Mouse (Mus musculus) bone marrow macrophage, adult 2 months (primary cell): ENCODE data around the gene Fndc3b. TPM values are rescaled to one million over a fixed set of nuclear protein-coding genes. Genes with fewer than 3 reads are reported as not detected.
A peak's percentile ranks its signal among the peaks of the same experiment; 100 is the strongest.

Source experiments
- H3K27ac ChIP-seq: 2 replicates; pipeline ENCODE4 v1.5.1; 2012; ENCODE audit warnings: low read depth, low read length; ENCODE audit not compliant: insufficient read depth
- H3K4me1 ChIP-seq: 2 replicates; pipeline ENCODE4 v1.6.1; 2012; ENCODE audit warnings: low read length; ENCODE audit not compliant: control insufficient read depth, insufficient read depth
- H3K4me3 ChIP-seq: 2 replicates; pipeline ENCODE4 v1.5.1; 2012; ENCODE audit warnings: mild to moderate bottlenecking, low read length, moderate library complexity; ENCODE audit not compliant: insufficient read depth
- CTCF ChIP-seq: IDR thresholded peaks from 2 replicates; pipeline ENCODE4 v1.5.1; 2012; ENCODE audit warnings: low read depth, mild to moderate bottlenecking, low read length, moderate library complexity
- POLR2A ChIP-seq: IDR thresholded peaks from 2 replicates; pipeline ENCODE4 v1.6.1; 2012; ENCODE audit warnings: mild to moderate bottlenecking, low read depth, low read length, borderline replicate concordance
- polyA plus RNA-seq: library from polyadenylated mRNA; stranded (reverse); fragments of >200 nt; gene quantifications from 2 replicates; pipeline ENCODE4 v1.2.4, GENCODE M21; 2012; ENCODE audit not compliant: missing spikeins, insufficient read depth, insufficient read length

Fndc3b gene
- polyA plus RNA-seq = 30.8 and 33.8 TPM in 2 replicates

GRCm38 (mm10) chr3:27710648-27711428 lies at the start of gene Fndc3b:
TSS of gene Fndc3b (minus strand) at chr3:27711307.
- TF ChIP-seq POLR2A (0 out of 2 replicates have a peak, but pooled peaks have one; percentile 7), CTCF (no peak)
- Histone ChIP-seq H3K4me1 (peaks cover 19% of the 10 kb centered on the region), H3K4me3 (peak within 1 kb of the TSS; percentile 90), H3K27ac (peak within 1 kb of the TSS; percentile 78)

DNA sequence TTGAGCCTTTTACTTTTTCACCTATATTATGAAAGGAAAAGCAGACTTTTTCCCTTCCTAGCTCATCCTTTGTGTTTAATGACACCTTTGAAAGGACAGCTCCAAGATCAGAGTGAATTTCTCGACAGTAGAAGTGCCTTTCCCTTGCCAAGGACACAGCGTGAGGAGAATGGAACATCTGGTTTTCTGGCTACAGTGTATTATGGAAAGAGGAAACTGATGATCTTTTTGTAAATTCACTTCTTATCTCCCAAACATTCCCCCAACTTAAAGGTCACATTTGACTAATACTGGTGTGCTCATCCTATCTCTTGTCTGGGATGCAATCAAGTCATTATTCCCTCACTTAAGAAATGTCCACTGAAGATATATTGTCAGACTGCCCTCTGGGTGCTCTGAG lies 49.2 kb upstream of the Fndc3b start:
- TF ChIP-seq CTCF (no peak), POLR2A (no peak)
- H3K27ac ChIP-seq = no peak overlapping the region
- no peaks in the 10 kb centered on the region for H3K4me1 ChIP-seq
- no peak overlapping the region for H3K4me3 ChIP-seq

- TF ChIP-seq CTCF = no peak
- TF ChIP-seq POLR2A = no peak
- Histone ChIP-seq H3K27ac (no peak overlapping the region), H3K4me3 (no peak overlapping the region), H3K4me1 (no peaks in the 10 kb centered on the region)
Measured at GRCm38 (mm10) chr3:27758976-27759375, 47.9 kb upstream of the Fndc3b start.

- Histone ChIP-seq H3K27ac (peak overlapping the region; percentile 42), H3K4me1 (peaks cover 15% of the 10 kb centered on the region), H3K4me3 (no peak overlapping the region)
- TF ChIP-seq POLR2A (no peak), CTCF (no peak)
Measured at GRCm38 (mm10) chr3:27751657-27752056, 40.5 kb upstream of the Fndc3b start.

DNA sequence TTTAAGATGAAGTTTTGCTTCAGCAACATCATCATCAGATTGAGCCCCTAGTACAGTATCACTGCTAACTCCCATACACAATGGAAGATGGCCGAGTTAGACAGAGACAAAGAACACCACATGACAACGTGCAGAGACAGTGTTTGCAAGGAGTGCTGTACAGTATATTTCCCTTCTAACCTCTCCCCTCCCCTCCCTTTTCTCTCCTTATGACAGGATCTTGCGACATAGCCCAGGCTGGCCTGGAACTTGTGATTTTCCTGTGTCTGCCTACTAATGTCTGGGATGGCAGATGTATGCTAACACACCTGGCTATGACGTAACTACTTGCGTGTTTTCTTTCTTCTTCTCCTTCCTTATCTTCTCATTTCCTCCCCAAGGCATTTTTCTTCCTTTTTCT lies 40.0 kb upstream of the Fndc3b start:
- no peak overlapping the region for H3K4me3 ChIP-seq
- H3K27ac ChIP-seq = peak overlapping the region; percentile 42
- H3K4me1 ChIP-seq = peaks cover 15% of the 10 kb centered on the region
- TF ChIP-seq POLR2A = no peak
- TF ChIP-seq CTCF = no peak

DNA sequence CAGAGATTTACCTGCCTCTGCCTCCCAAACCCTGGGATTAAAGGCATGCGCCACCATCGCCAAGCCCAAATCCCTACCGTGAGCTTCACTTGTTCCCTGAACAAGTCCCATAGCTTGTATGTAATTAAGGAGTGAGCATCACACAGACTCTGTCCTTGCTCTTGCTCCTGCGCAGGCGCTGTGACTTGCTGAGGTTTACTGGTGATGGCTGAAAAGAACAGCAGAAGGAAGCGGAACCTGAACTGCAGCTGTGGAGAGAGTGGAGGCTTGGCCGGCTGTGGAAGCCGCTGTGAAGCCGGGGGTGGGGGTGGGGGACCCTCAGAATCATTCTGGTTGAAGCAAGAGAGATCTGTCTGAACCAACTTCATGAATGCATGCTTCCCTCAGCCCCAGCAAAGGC lies 34.5 kb upstream of the Fndc3b start:
- TF ChIP-seq POLR2A = no peak
- TF ChIP-seq CTCF = no peak
- Histone ChIP-seq H3K4me3 (no peak overlapping the region), H3K27ac (no peak overlapping the region), H3K4me1 (peaks cover 12% of the 10 kb centered on the region)

- H3K4me3 ChIP-seq = no peak overlapping the region
- TF ChIP-seq CTCF = no peak
- no peak for TF ChIP-seq POLR2A
- no peak overlapping the region for H3K27ac ChIP-seq
- peaks cover 12% of the 10 kb centered on the region for H3K4me1 ChIP-seq
Measured at GRCm38 (mm10) chr3:27744754-27745153, 33.6 kb upstream of the Fndc3b start.

DNA sequence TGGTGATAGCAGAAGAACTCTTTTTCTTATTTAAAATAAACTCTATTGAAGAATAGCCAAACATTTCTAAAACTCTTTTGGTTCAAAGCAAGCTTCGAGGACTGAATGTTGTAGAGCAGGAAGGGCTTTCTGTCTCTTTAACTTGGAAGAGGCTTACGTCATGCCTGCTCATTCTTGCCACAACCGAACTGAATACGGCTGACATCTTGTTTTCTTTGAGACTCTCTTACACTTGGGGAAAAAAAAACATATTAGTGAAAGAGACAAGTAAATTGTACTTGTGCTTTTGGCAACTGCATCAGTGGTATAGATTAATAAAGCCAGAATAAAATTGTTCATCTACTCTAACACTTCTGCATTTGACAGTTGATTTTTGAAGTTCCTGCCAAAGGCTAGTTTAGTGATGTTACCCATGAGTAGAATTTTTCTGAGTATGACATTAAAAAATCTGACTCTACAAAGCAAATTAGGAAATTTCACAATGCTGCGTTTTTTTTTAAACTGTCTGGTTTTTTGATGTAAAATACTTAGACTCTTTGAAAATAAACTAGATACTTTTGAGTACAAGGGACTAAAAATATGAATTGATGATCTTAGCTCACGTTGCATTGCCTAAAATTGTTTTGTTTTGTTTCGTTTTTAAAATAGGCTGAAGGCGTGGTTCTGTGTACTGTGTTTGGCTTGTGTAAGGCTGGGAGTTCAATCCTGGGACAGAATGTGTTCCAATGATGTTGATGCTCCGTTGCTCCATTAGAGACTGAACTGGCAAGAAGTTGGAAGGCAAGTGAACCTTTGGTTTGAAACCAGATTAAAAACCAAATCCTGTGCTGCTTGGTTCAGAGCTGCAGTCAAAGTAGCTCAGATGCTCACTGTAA lies 32.4 kb upstream of the Fndc3b start:
- Histone ChIP-seq H3K4me3 (no peak overlapping the region), H3K27ac (no peak overlapping the region), H3K4me1 (peaks cover 12% of the 10 kb centered on the region)
- no peak for TF ChIP-seq CTCF
- no peak for TF ChIP-seq POLR2A

- Histone ChIP-seq H3K4me1 (peaks cover 14% of the 10 kb centered on the region), H3K4me3 (no peak overlapping the region), H3K27ac (peak overlapping the region; percentile 83)
- TF ChIP-seq CTCF (no peak), POLR2A (no peak)
Measured at GRCm38 (mm10) chr3:27742124-27742523, 31.0 kb upstream of the Fndc3b start.

- H3K4me1 ChIP-seq = peaks cover 32% of the 10 kb centered on the region
- H3K4me3 ChIP-seq = no peak overlapping the region
- TF ChIP-seq POLR2A (no peak), CTCF (no peak)
- no peak overlapping the region for H3K27ac ChIP-seq
Measured at GRCm38 (mm10) chr3:27740136-27740535, 29.0 kb upstream of the Fndc3b start.
